Mouse (Mus musculus): ENCODE measurements around the gene Fut11.

The Fut11 gene

DNA sequence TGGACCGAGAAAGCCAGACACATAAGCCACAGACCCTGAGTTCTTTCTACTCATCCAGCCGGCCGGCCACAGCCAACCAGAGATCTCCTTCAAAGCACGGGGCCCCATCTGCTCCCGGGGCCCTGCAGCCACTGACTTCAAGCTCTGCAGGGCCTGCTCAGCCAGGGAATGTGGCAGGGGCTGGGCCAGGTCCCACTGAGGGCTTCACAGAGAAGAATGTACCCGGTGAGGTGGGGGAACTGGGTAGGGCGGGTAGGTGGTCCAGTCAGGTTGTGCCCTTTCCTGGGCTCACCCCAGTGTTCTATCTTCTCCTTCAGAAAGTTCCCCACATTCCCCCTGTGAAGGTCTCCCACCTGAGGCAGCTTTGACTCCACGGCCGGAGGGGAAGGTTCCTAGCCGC, 23.7 kb downstream of the Fut11 start:
- DNase-seq (ENCODE audit: low read depth, low spot score) = no peak

DNA sequence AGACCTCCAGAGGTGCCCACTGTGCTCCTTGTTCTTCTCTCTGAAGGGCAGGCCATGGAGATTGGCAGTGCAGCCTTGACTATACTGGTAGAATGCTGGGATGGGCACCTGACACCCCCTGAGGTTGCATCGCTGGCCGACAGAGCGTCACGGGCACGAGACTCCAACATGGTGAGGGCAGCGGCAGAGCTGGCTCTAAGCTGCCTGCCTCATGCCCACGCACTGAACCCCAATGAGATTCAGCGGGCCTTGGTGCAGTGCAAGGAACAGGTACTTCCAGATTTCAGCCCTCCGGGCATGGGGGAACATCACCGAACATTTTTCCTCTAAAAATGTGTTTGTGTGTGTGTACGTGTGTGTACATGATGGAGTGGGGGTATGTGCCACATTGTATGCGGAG, 25.0 kb downstream of the Fut11 start:
- no peak for DNase-seq (ENCODE audit: low read depth, low spot score)

DNA sequence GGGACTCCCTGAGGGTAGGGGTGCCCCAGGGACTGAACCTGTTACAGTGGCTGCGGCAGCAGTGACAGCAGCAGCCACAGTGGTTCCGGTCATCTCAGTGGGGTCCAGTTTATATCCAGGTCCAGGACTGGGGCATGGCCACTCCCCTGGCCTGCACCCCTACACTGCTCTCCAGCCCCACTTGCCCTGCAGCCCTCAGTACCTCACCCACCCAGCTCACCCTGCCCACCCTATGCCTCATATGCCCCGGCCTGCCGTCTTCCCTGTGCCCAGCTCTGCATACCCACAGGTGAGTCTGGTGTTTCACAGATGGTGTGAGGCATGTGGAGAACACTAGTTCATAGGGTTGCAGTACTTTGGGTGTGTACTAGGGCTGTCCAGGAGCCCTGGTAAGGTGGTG, 26.6 kb downstream of the Fut11 start:
- DNase-seq (ENCODE audit: low read depth, low spot score) = no peak

DNA sequence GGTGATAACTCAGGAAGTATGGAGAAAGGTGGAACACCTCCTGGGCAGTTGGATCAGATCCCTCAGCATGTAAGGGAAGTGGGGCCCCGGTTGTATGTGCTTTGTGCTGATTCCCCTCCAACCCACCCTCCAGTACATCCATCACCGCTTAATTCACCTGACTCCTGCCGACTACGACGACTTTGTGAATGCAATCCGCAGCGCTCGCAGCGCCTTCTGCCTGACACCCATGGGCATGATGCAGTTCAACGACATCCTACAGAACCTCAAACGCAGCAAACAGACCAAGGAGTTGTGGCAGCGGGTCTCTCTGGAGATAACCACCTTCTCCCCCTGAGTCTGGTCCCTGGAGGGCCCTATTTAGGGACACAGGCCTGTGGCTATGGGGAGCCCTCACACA, 28.2 kb downstream of the Fut11 start:
- DNase-seq (ENCODE audit: low read depth, low spot score) = no peak

DNA sequence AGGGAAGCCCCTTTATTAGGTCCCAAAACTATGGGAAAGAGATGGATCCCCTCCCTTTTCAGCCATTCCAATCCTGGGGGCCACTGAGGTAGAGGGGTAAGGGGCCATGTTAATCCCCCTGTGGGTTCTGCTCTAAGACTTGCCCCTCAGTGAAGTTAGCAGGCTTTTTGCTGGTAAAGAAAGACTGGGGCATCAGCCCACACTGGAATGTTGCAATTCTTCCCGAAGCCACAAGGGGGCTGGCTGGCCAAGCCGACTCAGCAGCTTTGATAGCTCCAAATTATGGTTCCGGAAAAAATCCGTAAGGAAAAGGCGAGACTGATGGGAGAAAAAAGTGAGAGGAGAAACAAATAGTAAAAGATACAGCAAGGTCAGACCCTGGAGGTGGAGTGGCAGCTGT, 29.3 kb downstream of the Fut11 start:
- DNase-seq (ENCODE audit: low read depth, low spot score) = no peak

DNA sequence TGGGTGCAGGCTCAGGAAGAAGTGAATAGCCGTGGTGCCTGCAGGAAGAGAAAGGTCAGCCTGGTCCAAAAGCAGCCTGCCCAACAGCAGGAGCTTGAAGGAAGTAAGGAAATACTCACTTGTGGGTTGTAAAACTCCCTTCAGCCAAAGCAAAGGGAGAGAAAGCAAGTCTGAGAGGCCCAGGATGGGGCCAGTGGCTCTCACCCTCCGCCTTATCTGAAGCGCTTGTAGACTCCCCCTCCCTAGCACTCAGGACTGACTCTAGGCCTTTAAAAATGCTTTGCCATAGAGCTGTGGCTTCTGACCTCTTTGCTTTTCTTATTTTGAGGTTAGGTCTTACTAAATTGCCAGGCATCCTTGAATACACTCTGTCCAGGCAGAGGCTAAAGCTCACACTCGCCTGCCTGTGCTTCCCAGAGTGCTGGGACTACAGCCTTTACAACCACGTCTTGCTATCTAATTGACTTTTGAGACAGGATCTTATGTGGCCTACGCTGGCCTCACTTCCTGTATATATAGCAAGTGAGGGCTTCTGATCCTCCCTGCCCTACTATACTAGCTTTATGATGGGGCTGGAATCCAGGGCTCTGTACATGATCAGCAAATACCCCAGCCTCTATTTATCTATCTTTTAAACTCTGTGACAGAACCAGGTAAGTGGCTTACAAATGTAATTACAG, 31.0 kb downstream of the Fut11 start:
- no peak for DNase-seq (ENCODE audit: low read depth, low spot score)

DNA sequence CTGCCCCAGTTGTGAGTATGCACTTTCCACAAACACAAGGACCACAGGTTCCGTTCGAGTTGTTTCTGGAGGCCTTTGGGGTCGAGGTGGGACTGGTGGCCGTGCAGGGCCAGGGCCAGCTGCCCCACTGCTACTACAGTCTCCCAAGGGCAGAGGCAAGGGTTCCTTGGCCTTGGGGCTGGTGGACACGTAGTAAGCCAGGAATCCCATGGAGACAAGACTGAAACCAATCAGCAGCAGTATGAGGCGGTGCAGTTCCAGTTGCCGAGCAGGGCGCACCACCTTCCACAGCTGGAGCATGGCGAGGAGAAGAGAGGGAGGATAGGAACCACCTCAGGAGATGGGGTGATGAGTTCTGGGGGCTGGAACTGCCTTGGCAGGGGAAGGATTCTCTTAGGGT, 35.1 kb downstream of the Fut11 start:
- DNase-seq (ENCODE audit: low read depth, low spot score) = no peak

DNA sequence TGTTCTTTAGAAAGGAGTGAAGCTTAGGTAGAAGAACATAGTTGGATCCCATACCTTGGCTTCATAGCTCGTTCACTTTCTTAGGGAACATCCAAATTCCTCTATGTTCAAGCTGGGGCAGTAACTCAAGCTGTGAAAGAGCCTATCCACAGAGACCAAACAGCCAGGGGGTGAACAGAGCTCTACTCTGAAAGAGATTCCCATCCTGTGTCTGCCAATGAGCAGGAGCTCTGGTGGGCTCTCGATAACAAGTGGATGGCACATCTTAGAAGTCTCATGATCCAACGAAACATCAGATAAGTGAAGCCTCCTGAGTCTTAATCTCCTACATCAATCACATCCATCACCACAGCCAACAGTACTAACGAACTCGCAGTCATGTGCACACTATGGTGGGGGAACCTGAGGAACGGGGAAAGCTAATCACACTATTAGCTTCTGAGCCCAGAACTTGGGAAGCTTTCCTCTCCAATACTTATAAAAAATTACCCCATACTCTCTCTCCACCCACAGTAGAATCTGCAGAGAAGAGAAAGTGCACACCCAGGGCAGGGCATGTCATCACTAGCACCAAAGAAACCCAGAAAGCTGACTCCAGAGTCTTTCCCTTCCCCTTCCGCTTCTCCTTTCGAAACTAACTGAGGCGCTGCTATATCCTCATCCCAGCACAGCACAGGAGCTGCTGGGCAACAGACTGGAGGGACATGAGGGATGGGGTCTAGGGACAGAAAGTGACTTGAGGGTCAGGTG, 36.3 kb downstream of the Fut11 start:
- no peak for DNase-seq (ENCODE audit: low read depth, low spot score)

DNA sequence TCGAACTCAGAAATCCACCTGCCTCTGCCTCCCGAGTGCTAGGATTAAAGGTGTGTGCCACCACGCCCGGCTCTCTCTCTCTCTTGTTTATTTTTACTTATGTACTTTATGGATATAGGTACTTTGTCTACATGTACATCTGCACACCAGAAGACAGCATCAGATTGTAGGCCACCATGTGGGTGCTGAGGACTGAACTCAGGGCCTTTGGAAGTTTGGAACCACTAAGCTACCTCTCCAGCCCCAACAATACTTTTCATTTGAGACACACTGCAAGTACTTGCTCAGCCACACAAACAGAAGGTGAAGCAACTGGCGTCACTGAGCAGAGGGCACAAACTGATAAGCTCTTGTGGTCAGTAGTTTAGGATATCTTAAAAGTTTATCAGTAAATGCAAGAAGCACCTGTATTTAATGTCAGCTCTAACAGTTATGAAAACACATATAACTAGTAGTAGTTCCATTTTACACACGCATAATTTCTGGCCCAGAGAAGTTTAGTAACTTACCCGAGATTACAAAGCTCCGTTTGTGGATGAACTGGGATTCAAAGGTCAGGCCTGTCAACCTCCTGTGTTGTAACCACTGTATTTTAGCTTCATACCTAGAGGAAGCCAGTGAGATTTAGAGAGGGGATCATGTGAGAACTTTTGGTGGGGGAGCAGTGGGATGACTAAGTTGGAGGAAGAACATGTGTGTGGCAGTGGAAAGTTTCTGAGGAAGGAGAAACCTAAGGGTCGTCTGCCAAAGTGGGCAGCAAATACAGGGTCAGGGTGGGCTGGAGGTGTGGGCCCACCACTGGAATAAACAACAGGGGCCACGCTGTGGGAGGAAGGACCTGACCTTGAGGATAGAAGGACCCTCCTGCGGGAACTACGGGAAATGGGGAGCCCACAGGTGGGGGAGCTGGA, 38.5 kb downstream of the Fut11 start:
- no peak for DNase-seq (ENCODE audit: low read depth, low spot score)

DNA sequence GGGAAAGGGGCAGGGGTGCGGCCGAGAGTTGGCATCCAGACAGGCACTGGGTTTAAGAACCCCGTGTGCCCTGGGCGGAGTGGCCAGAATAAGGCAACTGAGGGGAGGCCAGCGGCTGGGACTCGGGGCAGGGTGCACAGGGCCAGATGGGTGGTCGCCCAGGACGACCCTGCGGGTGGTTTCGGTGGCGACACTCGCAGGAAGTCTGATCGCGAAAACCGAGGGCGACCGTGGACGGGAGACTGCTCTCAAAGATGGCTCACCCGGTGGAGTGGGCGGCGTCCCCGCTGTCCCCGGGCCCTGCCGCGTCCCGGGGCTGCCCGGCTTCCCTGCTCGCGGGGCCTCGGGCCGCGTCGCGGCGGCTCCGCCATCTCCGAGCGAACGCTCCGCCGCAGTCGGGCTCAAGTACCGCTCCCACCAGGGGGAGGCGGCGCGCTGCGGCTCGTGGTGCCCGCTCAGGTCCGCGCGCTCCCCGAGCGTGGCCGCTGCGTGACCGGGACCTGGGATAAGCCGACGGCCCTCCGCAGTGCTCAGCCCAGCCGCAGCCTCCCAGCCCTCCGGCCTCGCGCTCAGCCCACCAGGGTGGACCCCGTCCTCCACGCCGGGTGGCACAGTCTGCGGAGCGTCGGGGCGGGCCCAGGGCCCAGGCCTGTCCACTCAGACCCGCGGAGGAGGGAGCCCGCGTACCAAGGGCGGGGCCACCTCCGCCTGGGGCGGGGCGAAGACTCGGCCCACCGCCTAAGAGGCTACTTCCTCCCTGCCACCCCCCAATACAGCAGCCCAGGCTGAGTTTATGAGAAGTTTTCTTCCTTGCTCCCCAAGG, 39.4 kb downstream of the Fut11 start, which contains the start of gene Ndst2:
Ndst2 (minus strand) TSS at position 611 of the 823 bp plus-strand sequence.
- peak; percentile 88 for DNase-seq (ENCODE audit: low read depth, low spot score)

DNA sequence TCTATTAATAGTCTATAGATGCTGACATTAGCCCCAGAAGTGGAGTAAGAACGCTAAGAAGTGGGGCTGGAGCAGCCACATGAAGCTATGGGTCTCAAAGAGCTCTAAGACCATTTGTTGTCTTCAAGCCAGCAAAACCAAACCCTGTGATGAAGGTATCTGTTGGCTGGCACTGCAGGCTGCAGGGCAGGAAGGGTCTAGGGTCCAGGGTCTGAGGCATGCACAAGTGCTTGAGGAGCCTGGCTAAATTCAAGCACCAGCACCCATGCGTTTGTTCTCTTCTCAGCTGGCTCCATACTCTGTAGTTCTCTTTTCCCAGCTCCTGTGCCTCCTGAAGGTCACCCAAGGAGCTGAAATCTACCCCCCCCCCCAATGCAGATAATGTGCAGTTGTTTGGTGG, 40.3 kb downstream of the Fut11 start:
- no peak for DNase-seq (ENCODE audit: low read depth, low spot score)

DNA sequence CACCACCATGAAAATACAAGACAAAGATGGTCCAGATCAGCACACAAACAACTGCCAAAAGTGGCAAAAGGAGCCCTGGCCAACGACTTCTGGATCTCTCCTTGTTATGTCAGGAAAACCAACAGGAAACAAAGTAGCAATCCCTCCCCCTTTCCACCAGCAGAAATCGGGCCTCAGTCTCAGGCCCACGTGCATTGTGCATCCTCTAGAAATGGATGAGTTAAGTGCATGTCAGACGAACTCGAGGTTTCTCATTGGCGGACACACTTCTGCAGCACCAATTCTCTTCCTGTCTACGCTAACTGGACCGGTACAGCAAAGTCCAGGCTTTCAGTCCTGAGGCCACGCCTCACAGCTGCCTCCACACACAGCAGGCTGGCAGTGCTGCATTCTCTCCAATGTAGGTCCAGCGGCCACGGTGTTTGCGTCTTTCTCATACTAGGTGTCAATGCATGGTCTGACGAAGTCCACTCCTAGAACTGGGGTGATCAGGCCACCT, 41.2 kb downstream of the Fut11 start:
- DNase-seq (ENCODE audit: low read depth, low spot score) = no peak

DNA sequence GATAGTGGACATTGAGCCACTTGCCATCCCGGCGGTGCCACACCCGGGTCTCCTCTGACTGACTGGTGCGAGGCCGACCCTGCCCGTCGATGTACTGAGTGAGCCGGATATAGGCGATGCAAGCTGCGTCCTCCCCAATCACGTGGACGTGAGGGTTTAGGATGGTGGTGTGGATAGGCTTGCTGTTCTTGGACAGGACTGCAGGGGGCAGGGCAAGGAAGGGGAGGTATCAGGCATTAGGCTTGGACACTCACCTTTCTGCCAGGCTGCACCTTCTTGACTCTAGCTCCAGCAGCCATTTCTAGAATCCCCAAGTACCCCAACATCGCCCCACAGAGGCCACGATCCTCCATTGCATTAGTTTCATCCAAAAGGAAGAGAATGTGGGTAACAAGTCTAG, 42.5 kb downstream of the Fut11 start:
- no peak for DNase-seq (ENCODE audit: low read depth, low spot score)

DNA sequence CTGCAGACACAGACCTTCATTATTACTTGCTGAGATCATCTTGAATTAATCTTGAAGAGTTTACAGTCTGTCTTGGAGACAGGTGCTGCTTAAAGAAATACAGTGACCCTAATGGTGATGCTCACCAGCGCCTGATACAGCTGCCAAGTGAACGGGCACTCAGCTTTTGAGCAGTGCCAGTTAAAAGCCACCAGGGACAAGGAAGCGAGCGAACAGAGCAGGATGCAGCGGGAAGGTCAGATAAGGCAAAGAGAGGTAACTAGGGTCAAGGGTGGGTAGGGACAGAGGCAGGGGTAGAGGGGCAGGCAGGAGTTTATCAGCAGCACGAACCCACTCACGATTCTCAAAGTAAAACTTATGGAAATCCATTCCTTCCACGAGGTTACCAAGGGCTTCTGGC, 43.7 kb downstream of the Fut11 start:
- no peak for DNase-seq (ENCODE audit: low read depth, low spot score)

DNA sequence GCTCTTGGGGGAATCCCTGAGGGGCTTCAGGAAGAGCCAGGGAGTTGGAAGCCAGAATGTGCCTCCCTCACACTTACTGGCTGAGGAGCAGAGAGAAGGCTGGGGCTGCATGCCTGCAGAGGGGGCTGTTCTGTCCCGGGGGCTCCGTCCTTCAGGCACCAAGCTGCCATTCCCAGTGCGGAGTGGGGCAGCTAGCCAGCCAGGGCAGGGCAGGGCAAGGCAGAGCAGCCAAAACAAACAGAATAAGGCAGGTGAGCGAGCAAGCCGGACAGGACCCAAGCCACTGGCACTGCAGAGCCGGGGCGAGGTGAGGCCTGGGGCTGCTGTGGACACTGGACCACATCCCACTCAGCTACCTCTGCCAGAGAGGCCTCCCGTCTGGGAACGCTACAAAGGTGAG, 46.5 kb downstream of the Fut11 start:
- no peak for DNase-seq (ENCODE audit: low read depth, low spot score)

DNA sequence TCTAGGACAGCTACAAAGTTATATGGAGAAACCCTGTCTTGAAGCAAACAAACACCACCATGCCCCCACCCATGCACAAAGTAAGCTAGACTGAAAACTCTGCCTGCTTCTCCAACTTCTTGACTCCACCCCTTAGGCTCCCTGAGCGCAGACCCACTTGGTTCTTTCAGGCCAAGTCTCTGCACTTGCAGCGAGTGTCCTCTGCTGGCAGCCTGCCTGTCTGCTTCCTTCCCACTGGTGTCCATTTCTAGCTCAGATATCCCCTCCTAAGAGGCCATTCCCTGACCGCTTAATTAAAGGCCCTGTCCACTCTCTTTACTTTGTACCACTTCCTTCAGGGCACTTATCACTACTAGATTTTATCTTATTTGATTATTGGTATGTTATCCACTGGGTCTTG, 48.8 kb downstream of the Fut11 start:
- DNase-seq (ENCODE audit: low read depth, low spot score) = no peak

DNA sequence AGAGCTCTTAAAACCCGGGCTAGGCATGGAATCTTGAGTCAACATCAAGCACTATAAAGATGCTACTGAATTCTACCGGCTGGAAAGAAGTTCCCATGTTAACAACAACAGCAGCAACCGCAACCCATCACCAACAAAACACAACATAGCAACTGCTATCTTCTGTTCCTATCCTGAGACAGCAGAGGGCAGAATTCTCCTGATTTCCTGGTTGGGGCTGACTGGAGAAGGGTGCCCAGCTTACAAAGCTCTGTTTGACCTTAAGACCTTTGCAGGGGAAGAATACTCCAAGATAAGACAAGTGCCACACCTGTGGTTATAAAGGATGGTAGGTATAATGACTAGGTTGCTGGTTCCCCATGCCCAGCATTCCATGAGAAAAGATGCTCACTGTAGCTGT, 52.2 kb downstream of the Fut11 start:
- no peak for DNase-seq (ENCODE audit: low read depth, low spot score)

DNA sequence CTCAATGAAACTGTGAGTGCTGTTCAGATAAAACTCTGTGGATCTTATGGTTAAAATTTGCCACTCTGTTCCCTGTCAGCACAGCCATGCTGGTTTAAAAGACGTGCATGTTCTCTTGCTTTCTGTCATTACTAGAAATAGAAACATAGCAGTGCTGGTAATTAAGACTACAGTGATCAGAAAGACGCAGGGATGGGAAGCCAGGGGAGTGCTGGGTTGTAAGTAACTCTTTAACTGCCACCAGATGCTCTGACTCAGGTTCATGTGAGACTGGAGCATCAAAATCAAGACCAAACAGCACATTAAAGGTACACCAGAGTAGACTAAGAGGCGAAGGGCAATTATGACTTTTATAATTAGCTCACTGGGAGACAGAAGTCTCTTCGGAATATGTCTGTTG, 53.6 kb downstream of the Fut11 start:
- DNase-seq (ENCODE audit: low read depth, low spot score) = no peak

DNA sequence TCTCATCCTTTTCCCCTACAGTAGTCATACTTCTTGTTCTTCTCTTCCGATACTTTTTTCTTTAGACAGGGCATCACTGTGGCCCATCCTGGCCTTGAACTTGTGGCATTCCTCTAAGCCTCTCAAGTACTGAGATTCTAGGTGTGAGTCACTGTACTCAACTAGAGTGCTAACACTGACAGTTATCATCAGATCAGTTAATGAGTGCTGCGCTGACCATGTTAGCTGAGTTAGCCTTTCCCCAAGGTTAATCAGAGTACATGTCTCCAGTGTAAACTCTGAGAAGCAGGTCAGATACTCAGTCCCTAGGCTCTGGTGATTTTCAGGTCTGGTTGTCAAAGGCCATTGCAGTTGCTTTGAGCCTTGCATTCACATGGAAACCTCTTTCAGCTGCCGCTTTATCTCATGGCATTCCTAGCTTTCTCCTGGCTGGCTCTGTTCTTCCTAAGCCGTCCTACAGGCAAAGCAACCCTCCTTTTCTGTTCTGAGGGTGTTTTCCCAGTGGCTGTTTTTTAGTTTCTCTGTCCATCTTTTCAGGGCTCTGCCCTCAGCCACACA, 54.8 kb downstream of the Fut11 start:
- no peak for DNase-seq (ENCODE audit: low read depth, low spot score)

DNA sequence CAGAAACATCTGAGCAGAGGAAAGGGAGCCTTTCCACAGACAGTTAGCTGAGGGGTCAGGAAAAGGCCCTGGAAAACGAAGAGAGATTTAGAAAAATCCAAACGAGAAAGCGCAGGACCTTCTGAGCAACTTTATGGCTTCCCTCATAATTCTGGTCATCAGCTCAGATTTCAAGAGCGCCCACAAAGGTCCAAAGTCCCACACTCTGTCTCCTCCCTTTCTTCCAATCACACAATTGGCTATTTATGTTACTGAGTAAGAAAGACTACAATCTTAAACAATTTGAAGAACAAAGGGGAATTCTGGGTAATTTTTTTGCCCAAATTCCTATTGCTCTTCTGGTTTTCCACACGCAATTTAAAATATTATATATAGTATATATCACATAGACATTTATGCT, 55.7 kb downstream of the Fut11 start:
- DNase-seq (ENCODE audit: low read depth, low spot score) = no peak

Measured in embryo, embryonic 11.5 days (tissue).